Mouse (Mus musculus) lung, postnatal 36 days (tissue): ENCODE measurements around the gene Tmem38b.
"Not testable (repeated sequence)": the region's sequence is repeated elsewhere in the genome, so short reads cannot be mapped to it uniquely, and the experiment has no call there.

Experiments
- DNase-seq: peaks from one replicate; pipeline ENCODE4 v3.0.0; 2022; ENCODE audit warnings: mixed read lengths

The Tmem38b gene

GRCm38 (mm10) chr4:53825821-53826605, at the start of gene Tmem38b:
Gene Tmem38b, plus strand, starts transcription at chr4:53826045.
- peak; percentile 69 for DNase-seq

DNA sequence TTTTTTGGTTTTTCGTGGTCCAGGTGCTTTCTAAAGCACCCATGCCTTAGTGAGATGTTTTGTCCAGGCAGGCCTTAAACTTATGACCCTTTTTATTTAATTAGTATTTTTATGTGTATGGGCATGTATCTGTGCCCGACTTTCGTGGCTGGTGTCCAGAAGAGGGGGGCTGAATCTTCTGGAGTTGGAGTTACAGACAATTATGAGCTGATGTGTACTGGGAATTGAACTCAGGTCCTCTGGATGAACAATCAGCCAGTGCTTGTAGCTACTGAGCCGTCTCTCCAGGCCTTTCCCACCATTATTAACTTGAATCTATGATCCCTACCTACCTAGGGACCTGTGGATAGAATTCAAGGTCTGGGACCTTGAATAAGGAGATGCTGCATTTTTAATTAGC, 44.4 kb upstream of the Tmem38b start:
- no peak for DNase-seq

DNA sequence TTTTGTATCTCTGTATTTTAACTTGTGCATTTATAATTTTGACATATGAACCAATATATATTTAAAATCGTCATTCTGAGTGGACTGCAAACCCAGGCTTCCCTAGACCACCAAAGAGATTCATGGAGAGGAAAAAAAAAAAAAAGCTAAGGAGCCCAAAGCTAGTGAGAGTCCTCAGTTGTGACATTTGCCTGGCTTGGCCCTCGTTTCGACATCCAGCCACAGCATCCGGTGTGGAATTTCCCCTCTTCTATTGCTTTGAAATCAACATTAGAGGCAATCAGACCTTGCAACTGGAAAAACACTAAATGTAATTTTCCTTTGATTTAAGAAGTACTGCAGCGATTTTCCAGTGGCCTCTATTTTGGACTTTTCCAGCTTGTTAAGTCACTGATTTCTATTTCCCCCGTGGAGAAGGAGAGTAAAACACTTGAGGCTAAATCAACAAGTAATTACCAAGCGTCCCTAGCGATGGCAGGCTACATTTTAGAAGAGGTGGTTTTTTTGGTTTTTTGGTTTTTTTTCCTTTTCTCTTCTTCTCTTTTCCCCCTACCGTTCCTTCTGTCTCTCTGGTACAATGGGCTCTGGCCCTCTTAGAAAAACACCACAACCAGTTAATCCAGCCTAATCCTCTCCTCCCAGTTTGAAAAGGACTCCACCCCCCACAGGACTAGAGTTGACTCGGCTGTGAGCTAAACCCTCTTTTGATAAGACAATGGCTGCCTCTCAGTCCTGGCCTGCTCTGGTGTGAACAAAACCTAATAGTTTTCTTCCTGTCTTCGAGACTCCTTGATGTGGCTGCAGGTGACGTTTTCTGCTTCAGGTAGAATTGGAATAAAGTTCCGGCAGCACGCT, 43.4 kb upstream of the Tmem38b start:
- peak; percentile 27 for DNase-seq

GRCm38 (mm10) chr4:53785746-53786398, 40.0 kb upstream of the Tmem38b start:
- DNase-seq, result no peak

DNA sequence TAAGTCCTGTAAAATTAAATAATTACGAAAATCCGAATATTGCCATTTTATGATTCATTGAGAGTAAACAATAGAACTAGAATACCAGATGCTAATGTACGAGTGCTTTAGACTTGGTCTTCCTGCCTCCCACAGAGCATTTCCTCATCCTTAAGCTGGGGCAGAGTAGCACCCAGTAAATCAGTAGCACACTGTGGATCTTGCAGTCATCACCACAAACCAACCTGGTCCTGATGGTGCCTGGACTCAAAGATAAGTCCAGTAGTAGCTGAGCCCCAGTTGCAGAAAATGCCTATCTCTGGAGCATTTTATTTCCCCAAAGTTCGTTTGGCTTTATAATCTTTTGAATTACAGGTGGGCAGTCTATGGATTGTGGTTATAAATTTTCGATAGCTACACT, 39.0 kb upstream of the Tmem38b start:
- no peak for DNase-seq

- no peak for DNase-seq
Measured at GRCm38 (mm10) chr4:53789346-53789745, 36.5 kb upstream of the Tmem38b start.

DNA sequence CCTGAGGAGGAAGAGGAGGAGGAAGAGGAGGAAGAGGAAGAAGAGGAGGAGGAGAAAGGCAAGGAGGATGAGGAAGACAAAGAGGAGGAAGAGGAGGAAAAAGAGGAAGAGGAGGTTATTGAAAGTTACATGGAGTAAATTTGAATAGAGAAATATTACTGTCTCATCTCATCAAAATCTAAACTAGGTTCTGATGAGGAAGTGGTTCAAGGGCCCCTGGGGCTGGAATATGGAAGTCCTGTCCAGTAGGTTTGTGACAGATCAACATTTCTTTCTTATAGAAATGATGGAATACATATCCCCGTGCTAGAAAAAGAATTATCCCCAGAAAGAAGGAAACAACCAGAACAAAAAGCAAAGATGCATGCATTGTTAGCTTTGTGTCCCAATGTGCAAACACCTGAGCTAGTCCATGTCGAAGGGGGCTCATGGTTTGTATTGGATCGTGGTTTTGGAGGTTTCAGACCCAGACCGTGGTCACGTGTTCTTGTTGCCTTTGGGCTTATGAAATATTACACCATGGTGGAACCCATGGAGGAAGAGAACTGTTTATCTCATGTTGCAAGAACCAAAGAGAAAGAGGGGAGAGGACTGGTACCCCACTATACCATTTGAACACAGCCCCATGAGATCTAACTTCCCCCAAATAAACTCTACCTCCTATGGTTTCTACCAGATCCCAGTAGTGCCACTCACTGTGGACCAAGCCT, 31.4 kb upstream of the Tmem38b start:
- no peak for DNase-seq

GRCm38 (mm10) chr4:53795086-53795485, 30.8 kb upstream of the Tmem38b start:
- DNase-seq, result no peak

- DNase-seq, result no peak
Measured at GRCm38 (mm10) chr4:53795706-53796105, 30.1 kb upstream of the Tmem38b start.

- DNase-seq, result no peak
Measured at GRCm38 (mm10) chr4:53796865-53797772, 28.7 kb upstream of the Tmem38b start.

DNA sequence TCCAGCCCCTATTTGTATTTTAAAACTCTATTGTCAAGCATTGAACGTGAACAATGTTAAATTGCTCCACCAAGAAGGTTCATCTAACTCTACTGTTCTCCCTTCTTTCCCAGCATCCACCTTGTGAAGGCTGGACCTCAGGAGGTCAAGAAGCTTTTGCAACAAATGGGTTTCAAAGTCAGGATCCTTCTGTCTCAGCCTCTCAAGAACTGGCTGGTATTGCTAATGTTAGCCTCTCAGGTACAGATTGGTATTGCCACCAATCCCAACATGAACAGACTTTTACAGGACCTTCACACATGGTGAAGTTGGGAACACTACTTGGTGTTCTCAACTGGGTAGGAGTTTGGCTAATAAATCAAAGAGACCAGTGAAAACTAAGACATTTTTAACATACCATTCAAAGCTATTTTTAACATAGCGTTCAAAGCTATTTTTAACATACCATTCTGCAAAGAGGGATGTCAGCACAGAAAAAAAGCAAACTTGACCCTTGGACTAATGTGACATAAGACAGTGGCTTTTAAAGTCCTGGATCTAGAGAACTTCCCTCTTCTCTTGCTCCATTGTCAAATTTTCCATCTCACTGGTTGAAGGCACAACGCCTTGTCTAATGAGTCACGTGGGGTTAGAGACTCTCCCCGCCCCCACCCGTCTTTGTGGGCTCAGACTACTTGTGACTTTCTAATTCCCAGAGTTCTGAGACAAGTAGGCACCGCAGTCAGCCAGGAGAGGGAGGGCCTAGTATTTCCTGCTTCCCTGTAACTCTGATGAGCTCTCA, 26.8 kb upstream of the Tmem38b start:
- DNase-seq, result peak; percentile 74

GRCm38 (mm10) chr4:53799753-53800152, 26.1 kb upstream of the Tmem38b start:
- DNase-seq, result no peak

- not testable (repeated sequence) for DNase-seq
Measured at GRCm38 (mm10) chr4:53803674-53804073, 22.2 kb upstream of the Tmem38b start.

DNA sequence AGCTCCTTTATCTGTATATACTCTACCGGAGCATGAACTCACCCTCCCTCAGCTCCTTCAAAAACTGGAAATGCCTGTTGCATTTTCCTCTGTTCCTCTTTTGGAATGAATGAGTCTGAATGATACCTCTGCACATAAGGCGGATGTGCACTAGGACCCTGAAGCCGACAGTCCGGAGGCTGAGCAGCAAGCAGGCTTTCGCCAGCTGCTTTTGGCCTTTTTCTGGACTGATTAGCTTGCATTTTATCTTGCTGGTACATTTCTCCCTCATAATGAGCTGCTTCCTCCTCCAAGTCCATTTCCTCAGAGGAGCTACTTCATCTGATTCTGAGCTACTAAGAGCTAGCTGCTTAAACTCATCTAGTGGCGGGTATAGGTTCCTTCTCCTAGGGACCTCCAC, 19.4 kb upstream of the Tmem38b start:
- DNase-seq, result not testable (repeated sequence)

- DNase-seq, result no peak
Measured at GRCm38 (mm10) chr4:53818320-53818719, 7.5 kb upstream of the Tmem38b start.

- DNase-seq, result peak; percentile 95
Measured at GRCm38 (mm10) chr4:53823697-53824096, 2.1 kb upstream of the Tmem38b start.

DNA sequence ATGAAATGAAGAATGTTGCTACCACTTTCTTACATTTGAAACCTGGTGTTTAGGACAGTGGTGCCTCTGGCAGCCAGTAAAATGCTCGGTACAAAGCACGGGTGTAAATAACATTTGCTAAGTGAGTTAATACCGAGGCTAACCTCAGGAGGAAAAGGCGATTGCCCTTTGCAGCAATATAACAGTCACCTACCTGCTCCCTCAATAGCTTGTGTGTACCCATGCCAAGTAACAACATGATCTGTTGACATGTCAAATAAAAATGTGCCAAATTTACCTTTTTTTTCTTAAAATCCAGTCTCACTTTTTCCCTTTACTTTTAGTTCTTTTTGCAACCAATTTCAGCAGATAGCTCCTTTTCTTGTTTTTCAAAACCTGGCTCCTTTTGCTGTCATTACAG, 1.0 kb upstream of the Tmem38b start:
- no peak for DNase-seq

- peak; percentile 61 for DNase-seq
Measured at GRCm38 (mm10) chr4:53826641-53827248, 900 bp downstream of the Tmem38b start.

DNA sequence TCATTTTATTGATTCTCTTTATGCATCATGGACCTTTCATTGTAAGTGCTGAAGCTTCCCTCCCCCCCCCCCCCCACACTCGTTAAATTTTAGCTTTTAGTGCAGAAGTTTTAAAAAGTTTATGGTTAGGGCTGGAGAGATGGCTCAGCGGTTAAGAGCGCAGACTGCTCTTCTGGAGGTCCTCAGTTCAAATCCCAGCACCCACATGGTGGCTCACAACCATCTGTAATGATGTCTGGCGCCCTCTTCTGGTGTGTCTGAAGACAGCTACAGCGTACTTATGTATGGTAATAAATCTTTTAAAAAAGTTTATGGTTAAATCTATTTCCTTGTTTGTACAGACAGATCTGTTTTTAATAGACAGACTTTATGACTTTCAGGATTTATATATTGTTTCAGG, 2.0 kb downstream of the Tmem38b start:
- no peak for DNase-seq

DNA sequence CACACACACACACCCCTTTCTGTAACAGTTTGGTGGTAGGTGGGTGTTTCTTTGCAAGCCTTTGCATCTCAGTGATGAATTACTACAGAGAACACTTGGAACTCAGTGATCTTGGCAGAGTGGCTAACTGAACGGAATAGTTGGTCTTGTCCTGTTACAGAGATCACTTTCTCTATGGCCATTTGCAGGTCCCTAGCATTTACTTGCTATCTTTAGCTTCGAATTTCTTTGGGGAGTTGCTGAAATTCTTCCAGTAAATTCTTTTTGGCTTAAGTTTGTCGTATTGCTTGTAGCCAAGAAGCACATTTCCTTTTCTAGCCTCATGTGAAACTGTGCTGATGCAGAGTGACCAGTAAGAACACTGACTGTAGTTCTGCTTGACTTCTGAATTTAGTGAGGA, 3.1 kb downstream of the Tmem38b start:
- no peak for DNase-seq
